Mouse (Mus musculus): ENCODE measurements around the gene Fis1.

- TF ChIP-seq CTCF (IDR thresholded peaks at IDR 0.05; ENCODE audit: low read depth), result no peak
- no peak for TF ChIP-seq EP300 (IDR thresholded peaks at IDR 0.05; ENCODE audit: low read depth)
Measured at GRCm38 (mm10) chr5:137012401-137012950, 59.4 kb downstream of the Fis1 start.

Data from liver, embryonic 14.5 days (tissue).